Mouse (Mus musculus): ENCODE measurements around the gene Dpp6.

Gene Dpp6

DNA sequence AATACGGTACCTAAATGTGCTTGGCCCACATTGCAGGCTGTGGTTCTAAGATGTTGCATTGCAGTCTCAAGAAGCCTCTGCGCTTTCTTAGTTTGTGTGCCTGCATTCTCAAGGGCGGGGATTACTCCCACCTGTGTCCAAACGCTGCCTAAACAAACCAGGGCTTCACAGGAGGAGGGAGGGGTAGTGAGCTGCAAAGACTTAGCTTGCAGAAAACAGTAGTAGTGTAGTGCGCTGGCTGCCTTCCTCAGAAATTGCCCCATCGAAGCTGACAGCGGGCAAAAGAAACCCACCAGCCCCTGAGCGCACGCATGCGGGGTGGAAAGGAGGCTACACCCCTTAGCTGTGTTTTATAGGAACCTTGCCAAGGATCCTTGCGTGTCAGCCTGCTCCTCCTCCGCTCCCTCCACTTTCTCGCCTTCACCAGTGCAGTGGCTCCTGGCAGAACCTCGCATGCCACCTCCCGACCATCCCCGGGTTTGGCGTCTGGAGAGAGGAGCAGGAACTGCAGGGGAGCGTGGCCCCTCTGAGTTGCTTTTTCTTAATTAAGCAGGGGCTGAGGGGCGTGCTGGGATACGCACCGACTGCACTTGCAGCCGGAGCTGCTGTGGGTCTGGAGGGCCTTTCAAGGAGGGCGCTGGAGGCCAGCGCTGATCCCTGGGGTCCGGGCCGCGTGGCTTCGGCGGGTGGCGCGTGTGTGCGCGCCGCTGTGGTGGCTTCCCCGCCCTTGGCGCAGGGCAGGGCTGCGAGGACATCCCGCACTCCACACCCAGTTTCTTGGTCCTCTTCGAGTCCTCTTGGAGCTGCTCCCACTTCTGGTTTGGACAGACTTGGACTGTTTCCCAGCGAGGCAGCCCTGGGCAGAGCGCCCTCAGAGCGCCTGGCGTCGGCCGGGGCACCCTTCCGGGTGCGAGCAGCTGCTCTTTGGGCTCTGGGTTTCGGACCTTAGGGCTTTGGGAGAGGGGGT lies at the start of gene Dpp6:
TSS of gene Dpp6 (plus strand) at position 229 of the 967 bp plus-strand sequence.
- peak; percentile 19 for DNase-seq (ENCODE audit: low spot score)

GRCm38 (mm10) chr5:26783955-26784354 lies 33.0 kb upstream of the Dpp6 start:
- DNase-seq (ENCODE audit: low spot score), result no peak

- DNase-seq (ENCODE audit: low spot score), result no peak
Measured at GRCm38 (mm10) chr5:26795524-26795923, 21.5 kb upstream of the Dpp6 start.

GRCm38 (mm10) chr5:26835972-26836371 lies 19.0 kb downstream of the Dpp6 start:
- no peak for DNase-seq (ENCODE audit: low spot score)

GRCm38 (mm10) chr5:26841151-26841550 lies 24.1 kb downstream of the Dpp6 start:
- no peak for DNase-seq (ENCODE audit: low spot score)

GRCm38 (mm10) chr5:26854746-26855145 lies 37.7 kb downstream of the Dpp6 start:
- no peak for DNase-seq (ENCODE audit: low spot score)

DNA sequence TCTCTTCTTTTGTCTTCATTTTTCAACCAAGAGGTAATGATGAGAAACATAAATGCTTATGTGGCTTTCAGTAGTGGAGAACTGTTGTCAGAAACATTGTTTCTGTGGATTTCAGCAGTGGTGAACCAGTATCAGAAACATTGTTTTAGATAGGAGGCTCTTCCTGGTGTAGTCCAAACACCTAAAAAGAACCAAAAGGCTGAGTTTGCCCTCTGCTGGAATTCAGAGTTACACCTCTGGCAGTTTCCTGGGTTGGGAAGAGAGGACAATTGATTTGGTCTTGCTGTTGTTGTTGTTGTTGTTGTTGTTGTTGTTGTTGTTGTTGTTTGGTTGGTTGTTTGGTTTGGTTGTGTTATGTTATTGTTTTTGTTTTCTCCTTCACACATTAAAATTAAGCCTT lies 58.4 kb downstream of the Dpp6 start:
- DNase-seq (ENCODE audit: low spot score), result no peak

- no peak for DNase-seq (ENCODE audit: low spot score)
Measured at GRCm38 (mm10) chr5:26887496-26887895, 70.5 kb downstream of the Dpp6 start.

GRCm38 (mm10) chr5:26888080-26888479 lies 71.1 kb downstream of the Dpp6 start:
- no peak for DNase-seq (ENCODE audit: low spot score)

- DNase-seq (ENCODE audit: low spot score), result peak; percentile 10
Measured at GRCm38 (mm10) chr5:26894346-26894745, 77.3 kb downstream of the Dpp6 start.

DNA sequence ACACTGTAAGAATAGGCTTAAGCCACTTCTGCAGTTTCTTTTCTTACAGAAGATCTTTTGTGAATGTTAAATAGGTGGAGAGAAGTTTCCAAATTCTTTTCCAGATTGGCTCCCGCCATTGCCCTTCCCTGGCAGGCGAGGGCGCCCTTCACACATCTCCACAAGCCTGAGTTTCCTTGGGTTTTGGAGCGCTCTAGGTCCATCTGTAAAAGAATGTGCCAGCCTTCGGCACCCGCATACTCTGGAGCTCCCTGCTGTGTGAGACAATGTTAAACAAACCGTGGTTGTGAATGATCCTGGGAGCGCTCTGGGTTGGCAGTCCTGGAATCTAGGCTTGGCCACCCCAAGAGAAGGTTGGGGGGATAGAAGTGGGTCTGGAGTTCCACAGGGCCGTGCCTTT lies 86.8 kb downstream of the Dpp6 start:
- DNase-seq (ENCODE audit: low spot score), result peak; percentile 6

DNA sequence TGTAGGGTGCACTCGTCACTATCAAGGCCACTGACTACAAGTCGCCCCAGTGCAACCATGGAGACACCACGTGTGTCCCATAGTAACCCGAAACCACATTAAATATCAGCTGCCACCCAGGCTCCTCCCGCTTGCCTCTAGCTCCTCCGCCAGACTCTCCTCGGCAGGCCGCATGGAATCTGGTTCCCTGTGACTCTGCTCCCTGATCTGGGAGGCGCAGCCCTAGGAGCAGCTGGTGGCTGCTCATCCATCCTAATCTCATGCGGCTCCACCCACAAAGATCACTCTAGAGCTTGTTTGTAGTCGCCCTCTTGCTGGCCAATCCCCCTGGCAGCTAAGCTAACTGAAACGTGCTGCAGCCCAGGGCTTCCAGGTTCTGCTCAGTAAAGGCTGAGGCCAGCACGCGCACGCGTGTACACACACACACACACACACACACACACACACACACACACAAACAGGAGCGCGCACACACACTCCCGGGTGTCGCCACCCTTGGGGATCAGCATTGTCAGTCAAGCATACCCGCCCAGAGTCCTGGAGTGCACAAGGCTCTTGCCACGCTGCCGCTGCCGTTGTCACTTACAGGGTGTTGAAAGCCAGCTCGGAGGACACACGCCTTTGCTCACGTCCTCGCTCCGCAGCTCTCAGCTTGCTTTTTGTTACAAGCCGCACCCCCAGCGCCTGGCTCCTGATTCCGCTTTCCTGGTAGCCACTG lies 87.5 kb downstream of the Dpp6 start:
- DNase-seq (ENCODE audit: low spot score), result peak; percentile 29

DNA sequence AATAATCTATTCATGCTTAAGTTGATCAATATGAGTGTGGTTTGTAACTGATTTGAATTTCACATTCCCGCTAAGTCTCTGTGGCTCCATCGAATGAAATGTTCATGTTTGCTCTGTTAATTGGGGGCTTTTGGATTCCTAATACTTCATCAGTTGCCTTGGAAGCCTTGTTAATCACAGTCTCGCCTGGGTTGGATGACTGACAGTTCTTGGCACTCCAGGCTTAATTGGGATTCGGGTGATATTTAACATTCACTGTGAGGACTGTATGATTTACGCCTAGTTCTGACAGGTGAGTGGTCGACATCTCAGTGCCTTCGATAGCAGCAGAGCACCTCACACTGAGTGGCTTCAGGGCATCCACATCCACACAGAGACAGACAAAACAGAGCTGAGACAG lies 90.1 kb downstream of the Dpp6 start:
- DNase-seq (ENCODE audit: low spot score), result no peak

DNA sequence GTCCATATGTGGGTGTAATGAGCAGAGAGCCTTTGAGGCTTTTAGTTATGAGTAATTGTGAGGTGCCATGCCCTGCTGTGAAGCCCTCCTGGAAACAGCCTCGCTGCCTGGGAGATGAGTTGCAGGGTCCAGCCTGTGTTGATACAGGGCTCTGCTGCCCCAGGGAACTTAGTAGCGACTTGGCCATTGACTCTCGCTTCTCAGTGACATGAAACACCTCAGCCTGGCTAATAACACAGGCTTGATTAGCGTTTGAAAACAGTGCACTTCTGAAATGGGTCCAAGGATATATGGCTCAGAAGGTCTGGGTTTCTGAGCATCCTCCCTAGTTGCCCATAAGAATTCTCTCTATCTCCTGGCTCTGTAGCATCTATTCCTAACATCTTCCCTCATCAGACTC lies 91.6 kb downstream of the Dpp6 start:
- DNase-seq (ENCODE audit: low spot score), result no peak

DNA sequence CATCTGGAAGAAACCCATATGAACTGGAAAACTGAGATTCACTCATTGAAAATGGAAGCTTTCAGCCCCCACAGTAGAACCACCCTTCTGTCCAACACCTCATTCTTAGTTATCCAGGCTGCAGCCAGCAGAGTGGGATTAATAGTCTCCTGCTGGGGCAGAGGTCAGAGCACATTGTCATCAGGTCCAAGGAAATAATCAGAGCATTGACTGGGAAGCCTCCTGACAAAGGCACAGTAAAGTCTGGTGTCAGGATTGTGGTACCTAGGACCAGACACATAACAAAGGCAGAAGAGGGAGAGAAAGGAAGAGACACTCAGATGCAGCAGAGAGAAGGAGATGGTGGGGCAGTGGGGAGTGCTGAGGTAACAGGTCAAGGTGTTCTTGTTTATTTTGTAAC lies 93.3 kb downstream of the Dpp6 start:
- DNase-seq (ENCODE audit: low spot score), result no peak

GRCm38 (mm10) chr5:26911965-26912364 lies 95.0 kb downstream of the Dpp6 start:
- DNase-seq (ENCODE audit: low spot score), result no peak

GRCm38 (mm10) chr5:26918763-26919162 lies 101.8 kb downstream of the Dpp6 start:
- DNase-seq (ENCODE audit: low spot score), result no peak

GRCm38 (mm10) chr5:26924552-26924951 lies 107.5 kb downstream of the Dpp6 start:
- DNase-seq (ENCODE audit: low spot score), result no peak

- no peak for DNase-seq (ENCODE audit: low spot score)
Measured at GRCm38 (mm10) chr5:26932413-26933122, 115.6 kb downstream of the Dpp6 start.

DNA sequence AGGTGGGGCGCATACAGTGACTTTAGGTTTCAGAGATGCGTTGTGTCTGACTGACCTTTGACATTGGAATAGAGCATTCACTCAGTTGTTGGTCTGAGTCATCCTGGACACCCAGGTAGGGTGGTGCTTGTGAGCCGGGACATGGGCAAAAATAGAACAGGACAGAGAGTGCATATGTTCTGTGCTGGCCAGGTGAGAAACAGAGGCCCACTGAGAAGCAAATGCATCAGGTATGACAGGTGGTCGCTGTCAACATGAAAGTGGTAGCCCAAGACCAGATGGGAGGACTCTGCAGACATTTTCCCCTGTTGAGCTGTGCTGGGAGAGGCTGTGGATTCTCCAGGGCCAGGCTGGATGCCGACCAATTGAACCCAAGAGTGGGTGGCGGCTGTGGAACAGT lies 117.9 kb downstream of the Dpp6 start:
- no peak for DNase-seq (ENCODE audit: low spot score)

DNA sequence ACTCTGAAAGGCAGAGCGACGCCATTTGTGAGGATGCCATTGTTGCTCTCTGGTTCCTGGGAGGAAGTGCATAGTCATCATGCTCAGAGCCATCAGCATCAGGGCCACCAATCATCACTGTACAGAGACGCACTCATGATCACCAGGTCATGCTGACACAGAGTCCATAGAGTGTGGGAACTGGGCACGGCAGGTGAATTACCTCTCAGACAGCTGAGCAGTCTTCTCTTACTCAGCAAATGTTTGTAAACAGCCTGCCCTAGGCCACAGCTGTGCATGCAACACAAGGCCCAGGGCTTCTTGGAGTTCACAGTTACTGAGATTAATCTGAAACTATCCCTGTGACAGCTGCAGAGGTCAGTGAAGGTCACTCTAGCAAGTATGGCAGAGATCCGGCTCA lies 124.5 kb downstream of the Dpp6 start:
- no peak for DNase-seq (ENCODE audit: low spot score)

DNA sequence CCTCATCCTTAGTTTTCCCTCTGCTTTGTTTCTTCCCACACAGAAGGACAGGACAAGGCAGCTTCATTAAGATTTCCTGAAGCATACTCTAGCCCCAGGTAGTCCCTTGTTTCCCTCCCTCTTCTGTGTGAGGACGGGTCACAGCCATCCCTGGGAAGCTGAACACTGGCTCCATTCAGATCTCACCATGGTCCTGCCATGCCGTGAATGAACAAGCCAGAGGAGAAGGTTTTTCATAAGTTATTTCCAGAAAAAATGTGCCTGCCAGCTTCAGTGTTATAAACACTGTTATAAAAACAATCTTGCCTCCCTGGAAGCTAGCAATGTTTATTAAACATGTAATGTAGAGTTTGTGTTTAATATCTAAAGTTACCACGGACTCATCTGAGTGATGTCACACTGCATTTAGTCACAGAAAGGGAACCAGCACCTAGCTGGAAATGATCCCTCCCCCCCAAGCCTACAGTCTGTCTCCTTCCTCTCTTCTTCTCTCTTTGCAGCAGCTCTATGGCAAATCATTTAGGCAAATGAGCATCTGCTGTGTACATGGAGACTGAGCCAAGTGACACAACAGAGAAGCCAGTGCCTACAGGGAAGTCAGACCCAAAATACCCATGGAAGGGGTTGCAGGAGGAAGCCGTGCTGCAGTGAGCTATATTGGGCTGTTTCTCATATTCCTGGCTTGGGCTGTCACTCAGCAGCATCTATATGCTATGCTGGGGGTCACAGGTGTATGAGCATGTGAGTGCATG lies 128.3 kb downstream of the Dpp6 start:
- no peak for DNase-seq (ENCODE audit: low spot score)

Data from ovary, postnatal 36 days (tissue).